Mouse (Mus musculus): Measurements from ENCODE around the gene Rpap3.
A peak's percentile ranks its signal among the peaks of the same experiment; 100 is the strongest.

Gene Rpap3

DNA sequence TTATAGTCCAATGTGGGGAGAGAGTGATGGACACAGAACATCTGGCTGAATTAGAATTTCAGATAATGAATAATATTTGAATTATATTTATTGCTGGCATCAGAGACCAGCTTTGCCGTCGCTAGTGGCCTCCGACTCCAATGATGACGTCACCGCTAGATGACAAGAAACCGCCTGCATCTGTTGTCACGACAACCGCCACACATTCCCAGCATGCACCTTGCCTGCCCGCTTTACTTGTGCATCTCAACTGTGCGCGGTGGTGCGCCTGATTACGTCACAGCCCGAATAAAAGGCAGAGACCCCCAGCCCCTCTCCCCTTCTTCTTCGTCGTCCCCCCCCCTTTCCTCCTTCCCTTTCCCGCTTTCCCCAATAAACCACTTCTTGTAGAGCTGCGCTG lies 57.4 kb downstream of the Rpap3 start:
- DNase-seq (ENCODE audit: low spot score in 2 of 2): peak; percentile 42 to 50

DNA sequence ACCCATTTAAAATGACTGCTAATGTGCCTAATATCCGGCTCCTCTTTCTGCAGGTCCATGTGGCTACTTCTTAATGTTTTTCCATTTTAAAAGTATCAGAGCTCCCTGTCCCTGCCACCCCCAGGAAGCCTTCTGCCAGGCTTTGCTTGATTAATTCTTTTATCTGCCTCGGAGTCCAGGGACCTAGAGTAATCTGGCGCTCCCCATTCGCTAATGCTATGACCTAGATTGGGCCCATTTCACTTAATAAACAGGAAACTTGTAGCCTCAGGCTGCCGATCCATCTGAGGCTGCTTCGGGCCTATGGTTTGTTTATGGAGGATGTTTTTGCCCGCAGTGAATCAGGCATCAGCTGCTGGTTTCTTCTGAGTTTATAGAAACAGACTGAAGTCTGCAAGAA lies 59.2 kb downstream of the Rpap3 start:
- DNase-seq (ENCODE audit: low spot score in 2 of 2): no peak

DNA sequence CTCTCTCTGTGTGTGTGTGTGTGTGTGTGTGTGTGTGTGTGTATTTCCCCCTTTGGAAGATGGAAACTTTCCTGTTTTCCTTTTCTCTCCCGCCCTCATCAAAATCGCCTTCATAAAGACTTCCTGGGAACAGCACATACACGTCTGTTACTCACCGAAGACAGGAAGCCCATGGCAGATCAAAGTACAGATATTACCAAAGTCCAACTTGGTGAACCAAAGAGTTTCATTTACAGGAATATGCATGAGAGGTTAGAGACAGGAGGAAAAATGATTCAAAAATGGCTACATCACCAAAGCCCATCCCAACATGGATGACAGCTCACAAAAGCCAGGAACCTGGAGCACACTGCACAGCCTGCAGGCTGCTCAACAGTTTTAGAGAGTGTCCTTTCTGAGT lies 61.6 kb downstream of the Rpap3 start:
- no peak for DNase-seq (ENCODE audit: low spot score in 2 of 2)

Measured in frontal cortex, postnatal 36 days (tissue).